Mouse (Mus musculus) liver, adult 2 months (tissue): ENCODE measurements around the gene Fxyd7.

Experiments
- CTCF ChIP-seq: fragments of 200-500 bp; IDR thresholded peaks from 2 replicates; pipeline ENCODE4 v1.5.1; 2011; ENCODE audit warnings: low read depth, low read length, control low read depth
- POLR2A ChIP-seq: fragments of 200-500 bp; IDR thresholded peaks from 2 replicates; pipeline ENCODE4 v1.6.1; 2011; ENCODE audit warnings: low read length, control low read depth; ENCODE audit not compliant: insufficient read depth; ENCODE audit errors: extremely low read depth

DNA sequence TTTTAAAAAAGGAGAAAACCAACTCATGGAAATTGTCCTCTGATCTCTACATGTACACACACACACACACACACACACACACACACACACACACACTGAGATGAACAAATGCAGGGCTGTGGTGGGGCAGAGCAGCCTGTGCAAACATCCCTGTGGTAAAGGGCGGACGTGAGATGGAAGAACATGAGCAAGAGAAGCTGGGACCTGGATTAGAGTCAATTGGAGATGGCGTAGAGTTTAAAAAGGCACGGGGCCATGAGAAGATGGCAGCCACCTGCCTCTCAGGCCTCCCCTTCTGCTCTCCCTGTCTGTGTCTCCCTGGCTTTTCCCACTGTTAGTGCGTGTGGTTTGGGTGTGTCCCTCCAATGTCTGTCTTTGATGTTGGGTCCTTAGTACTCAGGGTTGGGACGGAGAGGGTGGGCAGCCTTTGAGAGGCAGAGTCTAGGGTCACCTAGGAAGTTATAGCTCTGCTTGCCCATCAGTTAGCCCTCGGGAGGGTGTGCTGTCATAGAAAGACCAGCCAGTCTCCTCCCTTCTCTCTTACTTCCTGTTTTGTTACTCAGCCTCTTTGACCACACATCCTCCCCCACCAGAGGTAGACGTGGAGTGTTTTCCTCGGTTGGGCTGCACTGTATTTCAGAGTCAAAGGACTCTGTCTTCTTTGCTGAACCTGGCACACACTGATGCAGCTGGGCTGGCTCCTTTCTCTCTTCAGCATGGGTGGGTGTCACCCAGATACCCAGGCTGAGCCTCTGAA lies 17.7 kb downstream of the Fxyd7 start:
- TF ChIP-seq CTCF = no peak
- no peak for TF ChIP-seq POLR2A
